Mouse (Mus musculus): ENCODE results near the gene Rexo1.

GRCm38 (mm10) chr10:80596318-80596717, 35.0 kb upstream of the Rexo1 start:
- TF ChIP-seq CTCF (IDR thresholded peaks at IDR 0.05; ENCODE audit: low read depth) (no peak), EP300 (optimal IDR thresholded peaks at IDR 0.05) (no peak)

Data from stomach, postnatal 0 days (tissue).